Mouse (Mus musculus): ENCODE data around the gene Gkap1.

DNA sequence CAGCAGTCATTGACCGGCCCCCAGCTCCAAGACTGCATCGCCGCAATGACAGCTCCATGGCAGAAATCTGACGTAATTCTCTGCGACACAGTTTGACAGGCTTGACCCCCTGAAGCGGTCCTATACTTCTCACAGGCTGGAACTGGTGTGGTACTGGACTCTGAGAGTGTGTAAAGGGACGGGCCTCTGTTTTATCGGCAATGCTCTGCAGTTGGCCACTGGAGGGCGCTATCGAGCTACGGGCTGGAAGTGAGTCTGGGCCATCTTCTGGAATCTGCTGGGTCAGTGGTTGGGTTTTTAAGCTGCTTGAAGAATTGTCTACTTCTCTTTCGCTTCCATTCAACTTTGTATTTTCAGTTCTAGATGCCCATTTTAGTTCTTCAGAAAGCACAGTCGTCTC lies 12.3 kb upstream of the Gkap1 start:
- TF ChIP-seq POLR2A (IDR thresholded peaks at IDR 0.05; ENCODE audit: low read depth, low read length), result no peak
- peak; percentile 98 for TF ChIP-seq CTCF (IDR thresholded peaks at IDR 0.05; ENCODE audit: extremely low read depth, insufficient read length, insufficient replicate concordance, low read depth, low read length)

All from small intestine, adult 2 months (tissue).